Mouse (Mus musculus) pancreas, adult 10 weeks (tissue): Measurements from ENCODE around the gene Gm11444. TPM values are rescaled to one million over a fixed set of nuclear protein-coding genes. Genes with fewer than 3 reads are reported as not detected.

Experiments
- polyA plus RNA-seq: library from polyadenylated mRNA; stranded (reverse); fragments of 350-450 nt; fragmentation: Illumina TruSeq; extraction: RNeasy Lipid Tissue Mini Kit (QIAGEN cat#74804); gene quantifications from one replicate; pipeline ENCODE4 v1.2.3, GENCODE M21; 2015; ENCODE audit warnings: low read depth, low replicate concordance; ENCODE audit not compliant: insufficient read depth

The Gm11444 gene
- not detected for polyA plus RNA-seq

GRCm38 (mm10) chr11:85850233-85850632 lies at the start of gene Gm11444:
Gene Gm11444 (minus strand): TSS chr11:85850333.

DNA sequence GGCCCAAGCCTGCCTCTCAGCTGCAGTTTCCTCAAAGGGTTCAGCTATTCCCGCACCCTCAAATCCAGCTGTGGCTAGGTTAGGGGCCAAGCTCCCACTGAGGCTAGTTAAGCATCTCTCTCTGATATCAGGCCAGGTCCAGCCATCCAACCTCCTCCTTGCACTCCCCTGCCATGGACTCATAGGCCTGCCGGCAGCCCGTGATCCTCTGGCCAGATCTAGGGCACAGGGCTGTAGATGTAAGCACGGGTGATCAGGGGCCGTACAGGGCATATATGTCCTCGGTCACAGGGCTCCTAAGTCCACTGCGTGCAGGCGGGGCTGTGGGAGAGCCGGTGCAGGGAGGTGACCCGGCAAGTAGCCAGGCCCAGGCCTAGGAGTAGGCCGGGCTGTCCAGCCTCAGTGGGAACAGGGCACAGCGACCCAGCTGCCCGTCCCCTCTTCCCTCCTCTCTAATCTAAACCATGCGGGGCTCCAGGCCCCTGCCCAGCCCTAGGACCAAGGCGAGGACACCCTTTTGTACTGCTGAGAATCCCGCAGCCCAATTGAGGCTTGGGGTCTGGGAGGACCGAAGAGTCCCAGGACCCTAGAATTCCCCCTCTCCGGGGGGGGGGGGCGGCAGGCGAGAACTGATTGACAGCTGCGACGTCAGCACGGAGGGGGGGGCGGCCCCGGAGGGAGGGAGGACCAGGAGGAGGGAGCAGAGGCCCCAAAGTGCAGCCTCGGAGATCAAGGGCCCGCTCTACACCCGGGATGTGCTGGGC lies 35.7 kb upstream of the Gm11444 start, which contains the start of gene Tbx4:
Gene Tbx4 (plus strand): TSS at position 758 of the 764 bp plus-strand sequence.

GRCm38 (mm10) chr11:85832231-85832924 lies 17.8 kb downstream of the Gm11444 start, which contains the start of gene Tbx2:
Gene Tbx2 (plus strand): TSS chr11:85832551.

Other genes starting within 250 kb of the Gm11444 start
- gene Tbx2, start 17.8 kb downstream of the Gm11444 start, polyA plus RNA-seq: 1.7 TPM
- 0.54 TPM for gene Tbx4, start 36.1 kb upstream of the Gm11444 start, polyA plus RNA-seq